Mouse (Mus musculus): Measurements from ENCODE around the gene Nup153.

- TF ChIP-seq POLR2A (IDR thresholded peaks at IDR 0.05; ENCODE audit: insufficient read length, low read depth) (no peak), USF1 (IDR thresholded peaks at IDR 0.05; ENCODE audit: low read depth) (no peak), MYOD1 (IDR thresholded peaks at IDR 0.05; ENCODE audit: control insufficient read depth in 1 of 3, insufficient read length in 2 of 3, low read depth in 2 of 3) (no peak), TCF12 (IDR thresholded peaks at IDR 0.05; ENCODE audit: insufficient read depth, poor library complexity, severe bottlenecking) (no peak), MYOG (IDR thresholded peaks at IDR 0.05; ENCODE audit: control insufficient read depth in 1 of 3, insufficient read depth in 1 of 3, insufficient read length in 2 of 3, low read depth in 2 of 3) (no peak), SRF (IDR thresholded peaks at IDR 0.05; ENCODE audit: control insufficient read depth, insufficient read length, low read depth) (no peak), E2F4 (IDR thresholded peaks at IDR 0.05; ENCODE audit: insufficient read depth) (no peak), POLR2AphosphoS2 (IDR thresholded peaks at IDR 0.05; ENCODE audit: insufficient read length, low read depth) (no peak), MAX (IDR thresholded peaks at IDR 0.05; ENCODE audit: low read depth) (no peak), REST (IDR thresholded peaks at IDR 0.05; ENCODE audit: insufficient read depth, insufficient read length) (no peak), TCF3 (IDR thresholded peaks at IDR 0.05; ENCODE audit: insufficient read length, low read depth) (no peak), CEBPB (IDR thresholded peaks at IDR 0.05; ENCODE audit: insufficient read depth, poor library complexity, severe bottlenecking) (no peak)
Measured at GRCm38 (mm10) chr13:46774998-46775397, 47.3 kb upstream of the Nup153 start.

Measured in myocyte (in vitro differentiated cells).